Mouse (Mus musculus) liver, embryonic 13.5 days (tissue): ENCODE results near the gene Triap1. TPM values are rescaled to one million over a fixed set of nuclear protein-coding genes. Genes with fewer than 3 reads are reported as not detected.
A peak's percentile ranks its signal among the peaks of the same experiment; 100 is the strongest.

Experiments
- ATAC-seq: fragments of 200-750 bp; cut with Nextera tagmentation; 2 replicates; pipeline ENCODE4 v1.8.0; 2017; ENCODE audit warnings: low read depth, mild to moderate bottlenecking, moderate number of reproducible peaks, moderate library complexity
- DNase-seq: peaks from one replicate; pipeline ENCODE4 v3.0.0; 2022
- H3K27ac ChIP-seq: fragments of 300-500 bp; sonication (generic); 2 replicates; pipeline ENCODE4 v1.5.1; 2015; ENCODE audit warnings: moderate library complexity, mild to moderate bottlenecking, inconsistent platforms
- H3K27me3 ChIP-seq: fragments of 300-500 bp; sonication (generic); 2 replicates; pipeline ENCODE4 v1.6.1; 2015; ENCODE audit warnings: mild to moderate bottlenecking, inconsistent platforms
- H3K36me3 ChIP-seq: fragments of 300-500 bp; sonication (generic); 2 replicates; pipeline ENCODE4 v1.6.1; 2015; ENCODE audit warnings: mild to moderate bottlenecking, inconsistent platforms
- H3K4me1 ChIP-seq: fragments of 300-500 bp; sonication (generic); replicated peaks from 2 replicates; pipeline ENCODE4 v1.6.1; 2015; ENCODE audit warnings: inconsistent platforms
- H3K4me2 ChIP-seq: fragments of 300-500 bp; sonication (generic); 2 replicates; pipeline ENCODE4 v1.6.1; 2015; ENCODE audit warnings: inconsistent platforms, mild to moderate bottlenecking, moderate library complexity
- H3K4me3 ChIP-seq: fragments of 300-500 bp; sonication (generic); replicated peaks from 2 replicates; pipeline ENCODE4 v1.5.1; 2015; ENCODE audit warnings: mild to moderate bottlenecking, inconsistent platforms
- H3K9ac ChIP-seq: fragments of 300-500 bp; sonication (generic); 2 replicates; pipeline ENCODE4 v1.6.1; 2015; ENCODE audit warnings: mild to moderate bottlenecking, inconsistent platforms
- H3K9me3 ChIP-seq: fragments of 300-500 bp; sonication (generic); replicated peaks from 2 replicates; pipeline ENCODE4 v1.6.1; 2016; ENCODE audit warnings: inconsistent platforms
- WGBS: fragments of 180-500 bp; shearing (Covaris S2); methylation state at CpG from one replicate; pipeline ENCODE4 v1.1.7; 2015; ENCODE audit not compliant: insufficient replicate concordance; 5-methylcytosine and 5-hydroxymethylcytosine counted together
- polyA plus RNA-seq: library from polyadenylated mRNA; unstranded; fragments of >200 nt; fragmentation: Nextera tagmentation; extraction: Ambion mirVana; gene quantifications from 2 replicates; pipeline ENCODE4 v1.2.1, GENCODE M21; 2015

The Triap1 gene
- polyA plus RNA-seq, 1 experiment from 2014 or later = 40.4 TPM

DNA sequence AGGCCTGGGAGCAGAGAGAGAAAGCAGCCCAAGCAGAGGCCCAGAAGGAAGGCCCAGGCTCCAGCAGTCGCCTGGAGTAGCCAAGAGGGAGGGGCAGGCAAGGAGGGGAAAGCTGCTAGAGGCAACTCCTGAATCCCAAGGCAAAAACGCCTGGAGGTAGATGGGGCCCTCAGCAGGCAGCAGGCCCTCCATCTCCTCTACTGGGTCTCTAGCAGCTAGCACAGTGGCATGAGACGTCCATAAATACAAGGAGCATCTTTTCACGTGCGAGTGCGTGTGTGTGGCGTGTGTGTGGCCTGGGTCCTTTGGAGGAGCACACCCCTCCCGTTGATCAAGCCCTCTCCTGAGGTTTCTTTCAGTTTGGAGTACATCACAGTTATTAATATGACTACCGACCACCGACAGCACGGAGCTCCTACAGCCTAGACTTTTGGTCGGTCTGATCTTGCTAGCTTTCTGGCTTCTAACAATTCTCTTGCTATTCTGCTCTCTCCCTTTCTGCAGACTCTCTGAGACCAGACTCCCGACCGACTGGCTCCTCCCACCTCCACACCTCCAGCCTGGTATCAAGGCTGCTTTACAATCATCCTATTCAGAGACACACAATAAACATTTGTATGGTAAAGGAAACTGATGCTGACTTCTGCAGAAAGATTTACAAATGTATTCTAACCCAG lies 23.9 kb upstream of the Triap1 start:
- DNase-seq (no peak), ATAC-seq (no peak)
- Histone ChIP-seq H3K4me3 (no peak overlapping the region), H3K27me3 (no peaks in the 10 kb centered on the region), H3K36me3 (no peaks in the 10 kb centered on the region), H3K9ac (0 out of 2 replicates have a peak overlapping the region, but pooled peaks have one; percentile 33), H3K9me3 (no peaks in the 10 kb centered on the region), H3K27ac (peak overlapping the region; percentile 64), H3K4me2 (peak overlapping the region; percentile 4; the same call in 1 of the 2 replicates), H3K4me1 (peaks cover 61% of the 10 kb centered on the region)
- 31% methylated on average over 14 of the region's 14 CpGs for WGBS

DNA sequence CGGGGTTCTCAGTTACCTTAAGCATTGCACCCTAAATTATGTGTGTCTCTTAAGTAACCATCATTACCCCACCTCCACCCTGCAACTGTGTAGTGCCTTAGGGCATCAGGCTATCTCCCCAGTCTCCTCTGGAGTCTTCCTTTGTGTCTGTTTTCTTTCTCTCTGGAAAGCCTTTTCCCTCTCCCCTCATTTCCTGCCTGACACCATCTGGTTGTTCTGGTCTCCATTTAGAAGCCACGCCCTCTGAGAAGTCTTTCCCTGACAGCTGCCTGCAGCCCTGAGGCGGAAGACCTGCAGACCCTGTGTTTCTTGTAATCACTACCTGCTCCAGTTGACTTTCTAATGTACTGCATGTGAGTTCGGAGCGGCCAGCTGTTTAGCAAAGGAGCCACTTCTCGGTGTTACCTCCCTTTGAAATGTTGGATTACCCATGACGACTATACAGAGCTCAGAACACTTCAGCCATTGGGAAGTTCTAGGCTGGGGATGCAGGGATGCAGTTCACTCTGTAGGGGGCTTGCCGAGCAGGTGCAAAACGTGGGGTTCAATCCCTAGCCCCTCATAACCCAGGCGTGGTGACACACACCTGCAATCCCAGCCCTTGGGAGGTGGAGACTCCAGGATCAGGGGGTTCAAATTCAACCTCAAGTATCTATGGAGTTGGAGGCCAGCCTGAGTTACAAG lies 23.2 kb upstream of the Triap1 start:
- no peak for ATAC-seq
- peak overlapping the region; percentile 33; the same call in 1 of the 2 replicates for H3K9ac ChIP-seq

DNA sequence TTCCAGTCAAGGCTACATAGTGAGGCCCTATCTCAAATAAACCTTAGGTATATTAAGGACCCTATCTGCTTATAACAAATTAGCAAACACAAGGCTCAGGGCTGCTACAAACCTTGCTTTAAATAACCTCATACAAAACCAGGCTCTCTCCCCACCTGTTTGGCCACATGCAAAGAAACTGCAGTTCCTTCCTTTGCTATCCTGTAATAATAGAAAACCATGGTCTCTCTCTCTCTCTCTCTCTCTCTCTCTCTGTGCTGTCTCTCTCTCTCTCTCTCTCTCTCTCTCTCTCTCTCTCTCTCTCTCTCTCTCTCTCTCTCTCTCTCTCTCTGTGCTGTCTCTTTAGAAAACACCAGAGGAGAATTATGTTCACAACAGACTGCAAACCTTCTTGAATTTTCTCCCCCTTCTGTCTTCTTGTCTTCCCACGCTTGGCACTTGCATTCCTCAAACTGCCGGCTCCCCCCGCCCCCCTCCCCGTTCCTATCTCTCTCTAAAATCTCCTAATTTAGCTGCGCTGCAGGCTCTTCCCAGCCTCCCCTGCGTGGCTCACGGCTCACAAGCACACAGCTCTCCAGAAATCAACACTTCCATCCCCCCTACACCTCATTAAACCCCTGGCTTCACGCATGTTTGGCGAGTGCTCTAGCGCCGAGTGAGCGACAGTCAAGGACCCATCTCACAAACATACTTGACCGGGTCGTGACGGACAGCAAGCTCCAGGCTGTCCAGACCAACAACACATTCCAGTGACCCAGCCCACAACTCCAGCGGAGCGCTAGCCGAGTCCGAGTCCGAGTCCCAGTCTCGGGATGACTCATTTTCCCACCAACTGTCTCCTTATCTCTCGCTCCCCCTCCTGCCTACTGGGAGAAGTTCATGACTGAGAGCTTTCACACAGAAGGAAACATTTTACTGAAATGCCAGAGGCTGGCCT lies 21.8 kb upstream of the Triap1 start:
- peaks cover 39% of the 10 kb centered on the region for H3K4me1 ChIP-seq
- no peaks in the 10 kb centered on the region for H3K9me3 ChIP-seq
- H3K36me3 ChIP-seq = no peaks in the 10 kb centered on the region
- peak overlapping the region; percentile 75 for H3K27ac ChIP-seq
- WGBS = under 1% methylated on average over 22 of the region's 22 CpGs
- ATAC-seq (peak; percentile 74), DNase-seq (peak; percentile 59)
- H3K4me2 ChIP-seq = peak overlapping the region; percentile 84
- H3K4me3 ChIP-seq = peak overlapping the region; percentile 56
- H3K9ac ChIP-seq = peak overlapping the region; percentile 76
- H3K27me3 ChIP-seq = no peaks in the 10 kb centered on the region

More for the DNA sequence above, 23.2 kb upstream of the Triap1 start:
- Histone ChIP-seq H3K27me3 (no peaks in the 10 kb centered on the region), H3K4me2 (peak overlapping the region; percentile 4), H3K4me1 (peaks cover 54% of the 10 kb centered on the region), H3K9me3 (no peaks in the 10 kb centered on the region), H3K36me3 (no peaks in the 10 kb centered on the region), H3K4me3 (no peak overlapping the region), H3K27ac (peak overlapping the region; percentile 64)
- no peak for DNase-seq
- WGBS = 17% methylated on average over 10 of the region's 10 CpGs

GRCm38 (mm10) chr5:115326256-115326831 lies 14.7 kb upstream of the Triap1 start:
- Histone ChIP-seq H3K4me1 (peaks cover 53% of the 10 kb centered on the region), H3K36me3 (peaks cover 22% of the 10 kb centered on the region), H3K27me3 (no peaks in the 10 kb centered on the region), H3K9me3 (no peaks in the 10 kb centered on the region), H3K4me2 (peak overlapping the region; percentile 86), H3K9ac (peak overlapping the region; percentile 99), H3K27ac (peak overlapping the region; percentile 95), H3K4me3 (peak overlapping the region; percentile 96)
- WGBS = 9% methylated on average over 11 of the region's 11 CpGs
- peak; percentile 68 for DNase-seq
- peak; percentile 85 for ATAC-seq

DNA sequence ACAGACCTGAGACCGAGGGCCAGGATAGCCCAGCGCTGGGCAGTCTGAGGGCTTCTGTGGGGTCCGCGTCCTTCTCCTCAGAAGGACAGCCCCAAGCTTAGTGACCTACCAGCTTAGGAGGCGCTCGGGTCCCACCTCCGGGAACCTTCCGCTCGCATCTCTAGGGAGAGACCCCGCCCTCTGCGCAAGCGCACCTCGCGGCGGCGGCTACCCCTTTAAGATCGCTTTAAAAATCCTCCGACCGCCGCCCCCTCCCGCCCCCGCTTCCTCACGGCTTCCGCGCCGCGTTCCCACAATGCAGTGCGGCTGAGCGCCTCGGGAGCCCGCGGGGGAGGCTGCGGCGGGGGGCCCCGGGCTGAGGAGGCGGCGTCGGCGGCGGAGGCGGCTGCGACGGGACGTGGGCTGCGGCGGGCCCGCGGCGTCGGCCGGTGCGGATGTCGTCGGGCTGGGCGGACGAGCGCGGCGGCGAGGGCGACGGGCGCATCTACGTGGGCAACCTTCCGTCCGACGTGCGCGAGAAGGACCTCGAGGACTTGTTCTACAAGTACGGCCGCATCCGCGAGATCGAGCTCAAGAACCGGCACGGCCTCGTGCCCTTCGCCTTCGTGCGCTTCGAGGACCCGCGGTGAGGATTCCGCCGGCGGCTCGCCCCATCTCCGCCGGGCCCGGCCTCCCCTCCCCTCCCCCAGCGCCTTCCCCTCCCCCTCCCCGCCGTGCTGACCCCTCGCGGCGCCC lies 14.0 kb upstream of the Triap1 start, which contains the start of gene Srsf9:
TSS of gene Srsf9 (plus strand) at position 303 of the 735 bp plus-strand sequence.
- Histone ChIP-seq H3K36me3 (peaks cover 29% of the 10 kb centered on the region), H3K4me2 (peak within 1 kb of the TSS; percentile 86), H3K9me3 (no peaks in the 10 kb centered on the region), H3K4me1 (peaks cover 60% of the 10 kb centered on the region), H3K27me3 (no peaks in the 10 kb centered on the region), H3K27ac (peak within 1 kb of the TSS; percentile 95), H3K9ac (peak within 1 kb of the TSS; percentile 99), H3K4me3 (peak within 1 kb of the TSS; percentile 96)
- ATAC-seq = peak; percentile 88
- DNase-seq = peak; percentile 91
- under 1% methylated on average over 88 of the region's 97 CpGs for WGBS

DNA sequence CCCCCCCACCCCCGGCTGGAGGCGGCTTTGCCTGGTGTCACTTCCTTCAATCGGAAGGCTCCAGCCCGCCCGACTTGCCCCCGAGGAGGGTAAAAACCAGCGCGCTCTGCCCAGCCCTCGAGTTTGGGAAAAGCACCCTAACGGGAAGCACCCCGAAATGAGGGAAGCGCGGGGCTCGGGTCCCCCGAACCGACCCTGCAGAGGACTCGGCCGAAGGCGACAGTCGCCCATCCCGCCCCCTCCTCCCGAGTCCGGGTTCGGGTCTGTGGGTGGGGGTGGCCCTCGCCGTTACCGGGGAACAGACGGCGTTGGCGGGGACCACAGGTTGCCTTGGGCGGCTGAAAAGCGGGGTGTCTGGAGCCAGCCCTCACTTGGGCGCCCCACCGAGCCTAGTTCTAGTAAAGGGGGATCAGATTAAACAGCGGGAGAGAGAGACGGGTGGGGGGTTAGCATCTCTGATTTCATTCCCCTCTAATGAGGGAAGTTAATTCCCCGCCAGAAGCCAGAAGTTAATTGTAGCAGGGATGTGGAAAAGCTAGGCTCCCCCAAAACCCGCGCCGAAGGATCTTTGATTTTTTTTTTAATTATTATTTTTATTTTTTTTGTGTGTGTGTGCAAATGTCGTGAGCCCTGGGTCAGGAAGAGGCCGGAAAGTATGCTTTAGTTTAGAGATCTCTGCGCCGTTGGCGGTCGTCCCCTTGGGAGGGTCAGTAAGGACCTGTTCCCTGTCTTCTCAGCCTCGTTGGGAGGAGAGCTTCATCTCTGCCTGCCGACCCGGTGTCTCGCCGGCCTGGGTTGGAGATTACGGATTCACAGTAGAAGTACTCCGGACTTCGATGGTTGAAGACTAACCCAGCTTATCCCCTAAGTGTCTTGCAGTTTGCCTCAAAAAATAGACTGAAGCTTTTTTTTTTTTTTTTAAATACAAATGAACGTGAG lies 13.1 kb upstream of the Triap1 start:
- DNase-seq (peak; percentile 24), ATAC-seq (peak; percentile 3; the same call in 1 of the 2 replicates)
- Histone ChIP-seq H3K27ac (peak overlapping the region; percentile 95), H3K4me2 (peak overlapping the region; percentile 86), H3K27me3 (no peaks in the 10 kb centered on the region), H3K36me3 (peaks cover 38% of the 10 kb centered on the region), H3K4me1 (peaks cover 68% of the 10 kb centered on the region), H3K9ac (peak overlapping the region; percentile 99), H3K4me3 (peak overlapping the region; percentile 96), H3K9me3 (no peaks in the 10 kb centered on the region)
- WGBS = 1% methylated on average over 53 of the region's 55 CpGs

DNA sequence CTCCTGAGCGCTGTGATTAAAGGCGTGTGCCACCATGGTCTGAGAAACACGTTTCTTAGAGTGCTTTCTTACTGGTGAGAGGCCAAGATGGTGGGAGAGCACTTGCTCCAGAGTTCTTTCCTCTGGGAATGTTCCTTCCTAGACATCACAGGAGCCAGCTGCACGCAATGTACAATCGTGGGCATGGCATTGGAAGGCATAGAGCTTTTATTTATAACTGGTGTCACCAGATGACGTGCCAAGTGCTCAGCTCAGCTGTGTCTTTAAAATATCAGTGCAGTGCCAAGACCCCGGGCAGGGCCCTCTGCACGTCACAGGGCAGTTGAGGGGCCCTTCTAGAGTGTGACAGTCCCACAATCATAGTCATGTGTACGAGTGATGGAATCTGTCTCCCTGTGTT lies 10.1 kb upstream of the Triap1 start:
- H3K4me3 ChIP-seq = no peak overlapping the region
- ATAC-seq = no peak
- 71% methylated on average over 9 of the region's 9 CpGs for WGBS
- peak overlapping the region; percentile 90 for H3K27ac ChIP-seq
- H3K27me3 ChIP-seq = no peaks in the 10 kb centered on the region
- H3K36me3 ChIP-seq = peaks cover 69% of the 10 kb centered on the region
- no peak overlapping the region for H3K4me2 ChIP-seq
- no peaks in the 10 kb centered on the region for H3K9me3 ChIP-seq
- no peak for DNase-seq
- peak overlapping the region; percentile 15; the same call in 1 of the 2 replicates for H3K9ac ChIP-seq
- peaks cover 81% of the 10 kb centered on the region for H3K4me1 ChIP-seq

- Histone ChIP-seq H3K36me3 (peaks cover 93% of the 10 kb centered on the region), H3K9ac (peak overlapping the region; percentile 67), H3K27me3 (no peaks in the 10 kb centered on the region), H3K27ac (peak overlapping the region; percentile 90), H3K4me3 (peak overlapping the region; percentile 19), H3K9me3 (no peaks in the 10 kb centered on the region), H3K4me1 (peaks cover 91% of the 10 kb centered on the region), H3K4me2 (peak overlapping the region; percentile 55)
- DNase-seq (peak; percentile 69), ATAC-seq (peak; percentile 99)
- 26% methylated on average over 3 of the region's 3 CpGs for WGBS
These were observed 7.4 kb upstream of the Triap1 start for GRCm38 (mm10) chr5:115333626-115334025.

DNA sequence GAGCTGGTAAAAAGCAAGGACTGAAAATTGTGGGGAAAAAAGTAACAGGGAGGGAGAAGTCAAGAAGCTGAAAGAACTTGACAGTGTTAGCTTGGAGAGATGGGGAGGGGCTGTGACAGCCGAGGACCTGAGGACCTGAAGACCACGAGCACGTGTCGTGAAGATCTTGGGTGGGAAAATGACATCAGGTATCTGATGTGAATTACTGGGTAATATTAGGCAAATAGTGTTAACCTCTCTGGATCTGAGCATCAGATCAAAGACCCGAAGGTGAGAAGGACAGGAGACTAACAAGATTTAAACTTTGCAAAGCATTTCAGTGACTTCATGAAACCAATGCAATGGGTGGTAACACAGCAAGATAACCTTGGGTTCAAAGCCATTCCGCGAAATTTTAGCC lies 1.0 kb upstream of the Triap1 start:
- Histone ChIP-seq H3K9ac (peak overlapping the region; percentile 94), H3K36me3 (peaks cover 63% of the 10 kb centered on the region), H3K9me3 (no peaks in the 10 kb centered on the region), H3K4me2 (peak overlapping the region; percentile 85), H3K4me1 (peaks cover 67% of the 10 kb centered on the region), H3K4me3 (peak overlapping the region; percentile 88), H3K27ac (peak overlapping the region; percentile 90; the same call in 1 of the 2 replicates), H3K27me3 (no peaks in the 10 kb centered on the region)
- DNase-seq (no peak), ATAC-seq (no peak)
- 10% methylated on average over 7 of the region's 7 CpGs for WGBS
